Mouse (Mus musculus): Measurements from ENCODE around the gene Hmgb4.

GRCm38 (mm10) chr4:128269261-128269875 is 8.6 kb upstream of the Hmgb4 start:
- TF ChIP-seq CTCF (IDR thresholded peaks at IDR 0.05; ENCODE audit: borderline replicate concordance, insufficient read depth, low read depth, low read length) (no peak), POLR2A (IDR thresholded peaks at IDR 0.05; ENCODE audit: borderline replicate concordance, insufficient read depth, low read length) (no peak)
